Comparison of ENCODE assay signal across 8 mouse cellular contexts in the genomic region with DNA sequence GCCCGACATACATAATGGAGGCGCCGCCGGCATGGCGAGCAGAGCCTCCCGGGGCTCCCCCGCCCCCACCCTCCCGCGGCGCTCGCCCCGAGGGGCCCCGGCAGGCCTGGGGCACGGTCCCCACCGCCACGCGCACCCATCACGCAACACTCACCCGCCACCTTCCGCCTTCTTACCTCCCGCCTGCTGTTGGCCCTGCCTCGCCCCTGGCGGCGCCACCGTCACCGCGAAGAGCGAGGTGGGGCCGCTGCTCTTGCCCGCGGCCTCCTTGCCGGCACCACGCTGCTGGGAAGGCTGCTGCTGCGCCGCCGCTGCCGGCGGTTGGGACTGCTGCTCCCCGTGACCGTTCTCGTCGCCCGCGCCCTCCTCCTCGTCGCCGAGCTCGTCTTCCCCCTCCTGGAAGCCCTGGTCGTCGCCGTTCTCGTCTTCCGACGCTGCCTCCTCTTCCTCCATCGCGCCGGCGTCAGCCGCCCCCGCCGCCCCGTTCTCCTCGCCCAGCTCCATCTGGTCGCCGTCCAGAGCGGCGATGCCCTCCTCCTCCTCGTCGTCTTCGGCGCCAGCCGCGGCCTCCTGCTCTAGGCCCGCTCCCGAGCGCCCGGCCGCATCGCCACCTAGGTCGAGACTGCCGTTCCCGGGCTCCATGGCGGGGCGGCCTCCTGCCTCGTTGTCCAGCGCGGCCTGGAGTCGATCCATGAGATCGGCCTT. TPM values are rescaled to one million over a fixed set of nuclear protein-coding genes. Genes with fewer than 3 reads are reported as not detected.
A peak's percentile ranks its signal among the peaks of the same experiment; 100 is the strongest.
DNase-seq lines count a peak whose midpoint lies in the region; ATAC-seq lines count a peak whose summit lies in the region.

No protein-coding gene starts in this region.

- peaks cover 17% of the 10 kb centered on the region for H3K4me1 ChIP-seq in limb, embryonic 10.5 days

- WGBS in limb, embryonic 10.5 days = under 1% methylated on average over 88 of the region's 89 CpGs

- H3K27me3 ChIP-seq in limb, embryonic 10.5 days (ENCODE audit: low read depth, poor library complexity, severe bottlenecking) = no peaks in the 10 kb centered on the region

- peak; percentile 6; the same call in 1 of the 2 replicates for ATAC-seq in megakaryocyte-erythroid progenitor cell, adult 5-6 weeks (replicated peaks; ENCODE audit: low FRiP score, low TSS enrichment, poor library complexity, severe bottlenecking)

- peak overlapping the region; percentile 100 for H3K4me3 ChIP-seq in limb, embryonic 10.5 days

- DNase-seq in left cerebral cortex, adult 18-20 months (ENCODE audit: low spot score in 2 of 2) = peak; percentile 61 to 67
- DNase-seq in left cerebral cortex, postnatal 4 days = no peak
- peak; percentile 56 for DNase-seq in brain, adult 2 months (ENCODE audit: low read depth, low spot score)
- peak; percentile 52 to 55 for DNase-seq in gastrocnemius, postnatal 4 days (ENCODE audit: low spot score in 2 of 2)
- DNase-seq in limb, embryonic 10.5 days (ENCODE audit: low spot score) = no peak
- peak; percentile 33 to 50 for DNase-seq in spleen, postnatal 14 days (ENCODE audit: low spot score in 2 of 2)
- no peak for DNase-seq in adrenal gland, adult 8-10 months

- no peaks in the 10 kb centered on the region for H3K9me3 ChIP-seq in limb, embryonic 10.5 days (replicated peaks)

- H3K27ac ChIP-seq in limb, embryonic 10.5 days = peak overlapping the region; percentile 100

- peaks cover 41% of the 10 kb centered on the region for H3K36me3 ChIP-seq in limb, embryonic 10.5 days

- intact Hi-C loops in left cerebral cortex, postnatal 4 days (cut with DNase I) = loop anchor here (2.0 to 5.0 kb wide), 2 partner anchors 70 to 110 kb away; partner anchors contain the start of gene Efcab2

RNA-seq across cellular contexts. Expression of gene Hnrnpu, which starts 0.7 kb away (rescaled TPM):
- 100 to 1,000 TPM; 419 to 428 TPM for total RNA-seq in left cerebral cortex, adult 18-20 months (2021)
- total RNA-seq in left cerebral cortex, postnatal 4 days (2021) = 100 to 1,000 TPM; 539 to 583 TPM
- 100 to 1,000 TPM; 318 to 386 TPM for total RNA-seq in gastrocnemius, postnatal 4 days (2021)
- 608 TPM in 2 replicates for polyA plus RNA-seq in limb, embryonic 10.5 days (2016; fragmentation: Nextera tagmentation; extraction: Ambion mirVana)
- total RNA-seq in megakaryocyte-erythroid progenitor cell, adult 5-6 weeks (2014; fragmentation: Nextera tagmentation) = 517 and 688 TPM in 2 replicates
- total RNA-seq in megakaryocyte-erythroid progenitor cell, adult 5-6 weeks (2017) = 688 and 728 TPM in 2 replicates
- total RNA-seq in adrenal gland, adult 8-10 months (2022) = 100 to 1,000 TPM; 325 to 418 (median 399) TPM

RNA-seq across cellular contexts. Expression of gene Cox20, which starts 18.0 kb away (rescaled TPM):
- total RNA-seq in left cerebral cortex, adult 18-20 months (2021) = 10 to 100 TPM; 33.1 to 34.6 TPM
- total RNA-seq in left cerebral cortex, postnatal 4 days (2021) = 10 to 100 TPM; 43.5 to 54.6 TPM
- total RNA-seq in gastrocnemius, postnatal 4 days (2021) = 10 to 100 TPM; 38.3 to 42.9 TPM
- 75.7 and 88.5 TPM in 2 replicates for polyA plus RNA-seq in limb, embryonic 10.5 days (2016; fragmentation: Nextera tagmentation; extraction: Ambion mirVana)
- total RNA-seq in megakaryocyte-erythroid progenitor cell, adult 5-6 weeks (2014; fragmentation: Nextera tagmentation) = 205 and 307 TPM in 2 replicates
- 253 and 262 TPM in 2 replicates for total RNA-seq in megakaryocyte-erythroid progenitor cell, adult 5-6 weeks (2017)
- 100 to 1,000 TPM in 1 of 4 experiments, 10 to 100 TPM in 3; 58.5 to 120 (median 76.1) TPM for total RNA-seq in adrenal gland, adult 8-10 months (2022)

Comparison
In these comparisons a context has a peak if more than half of its experiments do, and no peak if none do; other contexts are left out.
1. DNase-seq: peak in left cerebral cortex, adult 18-20 months (2 of 2), brain, adult 2 months (single experiment), gastrocnemius, postnatal 4 days (2 of 2) and spleen, postnatal 14 days (2 of 2); none in left cerebral cortex, postnatal 4 days (single experiment), limb, embryonic 10.5 days (single experiment) and adrenal gland, adult 8-10 months (single experiment).